Mouse (Mus musculus) C2C12 (cell line): ENCODE data around the gene Sugt1. TPM values are rescaled to one million over a fixed set of nuclear protein-coding genes. Genes with fewer than 3 reads are reported as not detected.

ENCODE experiments used
- H3K27me3 ChIP-seq: one replicate; pipeline ENCODE4 v1.6.1; 2011; ENCODE audit not compliant: control insufficient read depth, insufficient read depth, insufficient read length
- H3K36me3 ChIP-seq: one replicate; pipeline ENCODE4 v1.6.1; 2011; ENCODE audit not compliant: control insufficient read depth, insufficient read depth
- H3K4me3 ChIP-seq: one replicate; pipeline ENCODE4 v1.5.1; 2011; ENCODE audit warnings: mild to moderate bottlenecking, control low read depth; ENCODE audit not compliant: poor library complexity, insufficient read depth, severe bottlenecking
- H3K79me2 ChIP-seq: one replicate; pipeline ENCODE4 v1.6.1; 2011; ENCODE audit not compliant: control insufficient read depth, insufficient read depth
- H3K79me3 ChIP-seq: one replicate; pipeline ENCODE4 v1.6.1; 2011; ENCODE audit warnings: low read depth, control low read depth
- H3ac ChIP-seq: one replicate; pipeline ENCODE3; 2011; ENCODE audit warnings: low read depth; ENCODE audit not compliant: control insufficient read depth, insufficient read length
- CEBPB ChIP-seq: IDR thresholded peaks from one replicate; pipeline ENCODE4 v1.6.1; 2011; ENCODE audit warnings: low read depth, mild to moderate bottlenecking, control low read depth, moderate library complexity
- CTCF ChIP-seq: IDR thresholded peaks from one replicate; pipeline ENCODE4 v1.5.1; 2011; ENCODE audit not compliant: control insufficient read depth, insufficient read depth, insufficient read length
- FOSL1 ChIP-seq: IDR thresholded peaks from one replicate; pipeline ENCODE4 v1.8.0; 2011; ENCODE audit warnings: mild to moderate bottlenecking, low read length; ENCODE audit not compliant: poor library complexity, insufficient read depth, severe bottlenecking
- MAX ChIP-seq: IDR thresholded peaks from one replicate; pipeline ENCODE4 v1.6.1; 2011; ENCODE audit warnings: mild to moderate bottlenecking, control low read depth
- MYOD1 ChIP-seq: IDR thresholded peaks from one replicate; pipeline ENCODE4 v1.6.1; 2011; ENCODE audit warnings: low read depth; ENCODE audit not compliant: control insufficient read depth, insufficient read length
- MYOG ChIP-seq: IDR thresholded peaks from one replicate; pipeline ENCODE4 v1.6.1; 2011; ENCODE audit not compliant: control insufficient read depth, insufficient read length; ENCODE audit errors: extremely low read depth
- USF1 ChIP-seq: IDR thresholded peaks from one replicate; pipeline ENCODE4 v1.6.1; 2011; ENCODE audit warnings: low read depth, mild to moderate bottlenecking, control low read depth, moderate library complexity
- polyA plus RNA-seq: library from polyadenylated mRNA; unstranded; fragments of >200 nt; fragmentation: generic; extraction: Trizol; gene quantifications from one replicate; pipeline ENCODE4 v1.2.1, GENCODE M21; 2012; ENCODE audit warnings: missing spikeins

Sugt1 gene
- polyA plus RNA-seq, 1 experiment = 68.8 TPM

- H3K79me2 ChIP-seq = peaks cover 64% of the 10 kb centered on the region
- no peak overlapping the region for H3K4me3 ChIP-seq
- H3K79me3 ChIP-seq = peaks cover 43% of the 10 kb centered on the region
- H3ac ChIP-seq = no peak overlapping the region
- TF ChIP-seq CEBPB = no peak
- TF ChIP-seq FOSL1 = no peak
- no peak for TF ChIP-seq MAX
- TF ChIP-seq MYOG = no peak
- TF ChIP-seq MYOD1 = no peak
- H3K27me3 ChIP-seq = no peaks in the 10 kb centered on the region
- peaks cover 61% of the 10 kb centered on the region for H3K36me3 ChIP-seq
Measured at GRCm38 (mm10) chr14:79594069-79594468, 6.6 kb downstream of the Sugt1 start.

- Histone ChIP-seq H3ac (no peak overlapping the region), H3K4me3 (no peak overlapping the region), H3K27me3 (no peaks in the 10 kb centered on the region), H3K79me2 (peaks cover 38% of the 10 kb centered on the region), H3K79me3 (peaks cover 22% of the 10 kb centered on the region), H3K36me3 (peaks cover 70% of the 10 kb centered on the region)
- TF ChIP-seq FOSL1 = no peak
- no peak for TF ChIP-seq USF1
- no peak for TF ChIP-seq CTCF
- TF ChIP-seq CEBPB = no peak
- no peak for TF ChIP-seq MAX
- no peak for TF ChIP-seq MYOD1
- TF ChIP-seq MYOG = no peak
Measured at GRCm38 (mm10) chr14:79596602-79597001, 9.1 kb downstream of the Sugt1 start.

GRCm38 (mm10) chr14:79605881-79606280 lies 18.4 kb downstream of the Sugt1 start:
- H3K79me3 ChIP-seq = no peaks in the 10 kb centered on the region
- H3K4me3 ChIP-seq = no peak overlapping the region
- H3K27me3 ChIP-seq = no peaks in the 10 kb centered on the region
- TF ChIP-seq CTCF = no peak
- H3ac ChIP-seq = no peak overlapping the region
- H3K36me3 ChIP-seq = peaks cover 86% of the 10 kb centered on the region
- no peaks in the 10 kb centered on the region for H3K79me2 ChIP-seq

- no peaks in the 10 kb centered on the region for H3K79me2 ChIP-seq
- H3K36me3 ChIP-seq = peaks cover 88% of the 10 kb centered on the region
- H3K79me3 ChIP-seq = no peaks in the 10 kb centered on the region
- H3K27me3 ChIP-seq = no peaks in the 10 kb centered on the region
- TF ChIP-seq CTCF (no peak), MAX (no peak), USF1 (no peak), MYOG (no peak), CEBPB (no peak), MYOD1 (no peak), FOSL1 (no peak)
- no peak overlapping the region for H3ac ChIP-seq
- no peak overlapping the region for H3K4me3 ChIP-seq
Measured at GRCm38 (mm10) chr14:79606392-79606791, 18.9 kb downstream of the Sugt1 start.

- H3K79me3 ChIP-seq = no peaks in the 10 kb centered on the region
- H3K79me2 ChIP-seq = no peaks in the 10 kb centered on the region
- TF ChIP-seq MYOG (no peak), CTCF (no peak), CEBPB (no peak), MAX (no peak), USF1 (no peak), FOSL1 (no peak), MYOD1 (no peak)
- H3K27me3 ChIP-seq = no peaks in the 10 kb centered on the region
- H3K36me3 ChIP-seq = peaks cover 88% of the 10 kb centered on the region
- H3K4me3 ChIP-seq = no peak overlapping the region
- H3ac ChIP-seq = no peak overlapping the region
Measured at GRCm38 (mm10) chr14:79606867-79607266, 19.4 kb downstream of the Sugt1 start.

- Histone ChIP-seq H3K4me3 (no peak overlapping the region), H3ac (no peak overlapping the region), H3K79me2 (no peaks in the 10 kb centered on the region), H3K27me3 (no peaks in the 10 kb centered on the region), H3K79me3 (no peaks in the 10 kb centered on the region), H3K36me3 (peaks cover 88% of the 10 kb centered on the region)
- TF ChIP-seq USF1 (no peak), MAX (no peak), MYOG (no peak), MYOD1 (no peak), CEBPB (no peak)
Measured at GRCm38 (mm10) chr14:79607352-79607751, 19.9 kb downstream of the Sugt1 start.

GRCm38 (mm10) chr14:79608286-79608685 lies 20.8 kb downstream of the Sugt1 start:
- Histone ChIP-seq H3K4me3 (no peak overlapping the region), H3K79me3 (no peaks in the 10 kb centered on the region), H3K27me3 (no peaks in the 10 kb centered on the region), H3K79me2 (no peaks in the 10 kb centered on the region), H3ac (no peak overlapping the region), H3K36me3 (peaks cover 89% of the 10 kb centered on the region)
- TF ChIP-seq MAX (no peak), MYOG (no peak), MYOD1 (no peak), CTCF (no peak), FOSL1 (no peak), USF1 (no peak), CEBPB (no peak)
